Mouse (Mus musculus) erythroblast, embryonic 14.5 days (primary cell): ENCODE data around the gene Tns1.

Experiments used
- GATA1 ChIP-seq: IDR thresholded peaks from 2 replicates; pipeline ENCODE4 v1.6.1; 2012; ENCODE audit warnings: low read length, inconsistent platforms, mixed read lengths
- TAL1 ChIP-seq: IDR thresholded peaks from 3 replicates; pipeline ENCODE4 v1.6.1; 2012; ENCODE audit warnings: low read length, inconsistent platforms, mixed read lengths

- TF ChIP-seq GATA1 (no peak), TAL1 (no peak)
Measured at GRCm38 (mm10) chr1:73907166-73907565, 217.1 kb downstream of the Tns1 start.
